Mouse (Mus musculus) kidney, adult 9 months (tissue): ENCODE measurements around the gene Nckipsd.

Experiments
- DNase-seq: peaks from one replicate; pipeline ENCODE4 v3.0.0; 2022

Nckipsd gene

GRCm38 (mm10) chr9:108808163-108808665 is at the start of gene Nckipsd:
Gene Nckipsd (plus strand): TSS chr9:108808368.
- DNase-seq = peak; percentile 94

GRCm38 (mm10) chr9:108759121-108759520 is 49.0 kb upstream of the Nckipsd start:
- no peak for DNase-seq

GRCm38 (mm10) chr9:108759805-108760204 is 48.4 kb upstream of the Nckipsd start:
- DNase-seq = peak; percentile 72

GRCm38 (mm10) chr9:108761561-108761960 is 46.6 kb upstream of the Nckipsd start:
- DNase-seq = no peak

GRCm38 (mm10) chr9:108764971-108765370 is 43.2 kb upstream of the Nckipsd start:
- no peak for DNase-seq

GRCm38 (mm10) chr9:108776614-108777013 is 31.6 kb upstream of the Nckipsd start:
- DNase-seq = no peak

- DNase-seq = no peak
These were observed 30.9 kb upstream of the Nckipsd start for GRCm38 (mm10) chr9:108777276-108777675.

GRCm38 (mm10) chr9:108780959-108781358 is 27.2 kb upstream of the Nckipsd start:
- peak; percentile 74 for DNase-seq

- no peak for DNase-seq
These were observed 26.3 kb upstream of the Nckipsd start for GRCm38 (mm10) chr9:108781891-108782290.

- no peak for DNase-seq
These were observed 25.2 kb upstream of the Nckipsd start for GRCm38 (mm10) chr9:108782836-108783547.

GRCm38 (mm10) chr9:108783548-108784463 is 24.4 kb upstream of the Nckipsd start, which contains the start of gene Ip6k2:
Gene Ip6k2 (plus strand): TSS chr9:108783796.
- peak; percentile 97 for DNase-seq

GRCm38 (mm10) chr9:108785416-108785815 is 22.8 kb upstream of the Nckipsd start:
- DNase-seq = no peak

- DNase-seq = no peak
These were observed 21.7 kb upstream of the Nckipsd start for GRCm38 (mm10) chr9:108786494-108786893.

GRCm38 (mm10) chr9:108787080-108787479 is 21.1 kb upstream of the Nckipsd start:
- no peak for DNase-seq

- no peak for DNase-seq
These were observed 19.5 kb upstream of the Nckipsd start for GRCm38 (mm10) chr9:108788713-108789112.

- no peak for DNase-seq
These were observed 15.9 kb upstream of the Nckipsd start for GRCm38 (mm10) chr9:108792307-108792706.

- DNase-seq = no peak
These were observed 15.4 kb upstream of the Nckipsd start for GRCm38 (mm10) chr9:108792730-108793129.

GRCm38 (mm10) chr9:108795281-108795680 is 12.9 kb upstream of the Nckipsd start:
- DNase-seq = peak; percentile 81

GRCm38 (mm10) chr9:108795762-108796161 is 12.4 kb upstream of the Nckipsd start:
- DNase-seq = peak; percentile 84

- no peak for DNase-seq
These were observed 11.7 kb upstream of the Nckipsd start for GRCm38 (mm10) chr9:108796351-108796981.

GRCm38 (mm10) chr9:108797477-108797876 is 10.7 kb upstream of the Nckipsd start:
- no peak for DNase-seq

- no peak for DNase-seq
These were observed 9.6 kb upstream of the Nckipsd start for GRCm38 (mm10) chr9:108798508-108799075.

GRCm38 (mm10) chr9:108799564-108799963 is 8.6 kb upstream of the Nckipsd start:
- no peak for DNase-seq
